Mouse (Mus musculus): ENCODE results near the gene Aggf1. TPM values are rescaled to one million over a fixed set of nuclear protein-coding genes. Genes with fewer than 3 reads are reported as not detected.

Aggf1 gene
- polyA plus RNA-seq, 1 experiment from 2014 or later: 41.8 TPM

- peak overlapping the region; percentile 40; the same call in 1 of the 2 replicates for H3K9ac ChIP-seq
- H3K4me2 ChIP-seq: peak overlapping the region; percentile 93
- peak overlapping the region; percentile 100 for H3K4me3 ChIP-seq
- H3K9me3 ChIP-seq: no peaks in the 10 kb centered on the region
- no peaks in the 10 kb centered on the region for H3K27me3 ChIP-seq (replicated peaks)
- peaks cover 3% of the 10 kb centered on the region for H3K36me3 ChIP-seq (replicated peaks)
- peak; percentile 57 for ATAC-seq (replicated peaks)
- peaks cover 15% of the 10 kb centered on the region for H3K4me1 ChIP-seq
- 30% methylated on average over 6 of the region's 6 CpGs for WGBS
- H3K27ac ChIP-seq: peak overlapping the region; percentile 71
Measured at GRCm38 (mm10) chr13:95375554-95375914, 382 bp upstream of the Aggf1 start.

DNA sequence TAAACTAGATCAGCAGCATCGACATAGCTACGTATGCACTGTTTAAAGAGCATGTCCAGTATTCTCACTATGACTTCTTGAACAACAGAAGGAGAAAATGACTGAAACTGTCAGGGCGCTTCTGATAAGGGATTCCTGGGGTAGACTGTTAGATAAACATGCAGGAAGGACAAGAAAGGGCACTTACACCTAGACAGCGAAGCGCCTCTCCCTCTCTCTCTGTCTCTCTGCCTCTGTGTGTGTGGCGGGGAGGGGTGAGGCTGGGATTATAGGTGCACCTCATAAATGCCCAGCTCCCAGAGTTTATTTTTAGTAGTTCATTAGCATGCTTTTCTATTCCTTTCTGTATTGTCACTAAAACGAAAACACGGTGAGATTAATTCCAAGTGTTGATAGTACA, 8.8 kb downstream of the Aggf1 start:
- H3K27ac ChIP-seq: no peak overlapping the region

DNA sequence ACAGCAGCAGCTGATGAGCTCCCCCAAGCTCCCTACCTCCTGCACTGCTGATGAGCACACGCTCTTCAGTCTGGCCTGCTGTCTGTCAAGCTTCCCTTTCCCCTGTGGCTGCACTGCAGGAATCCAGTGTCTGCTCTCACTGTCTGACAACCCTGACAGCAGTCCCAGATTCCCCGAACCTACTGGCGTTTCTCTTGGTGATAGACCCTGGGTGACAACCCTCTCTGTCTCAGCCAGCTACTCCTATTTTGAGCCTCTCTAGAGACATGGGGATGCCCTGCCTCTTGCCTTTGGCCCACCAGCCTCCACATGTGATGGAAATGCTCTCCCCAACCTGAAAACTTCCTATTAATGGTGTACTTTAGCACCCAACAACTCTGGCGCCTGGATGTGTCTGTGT, 11.7 kb downstream of the Aggf1 start:
- H3K36me3 ChIP-seq (replicated peaks): peaks cover 52% of the 10 kb centered on the region
- no peak for ATAC-seq (replicated peaks)
- H3K9ac ChIP-seq: no peak overlapping the region
- 82% methylated on average over 4 of the region's 4 CpGs for WGBS
- no peak overlapping the region for H3K4me2 ChIP-seq
- H3K27ac ChIP-seq: no peak overlapping the region
- H3K4me3 ChIP-seq: no peak overlapping the region
- no peaks in the 10 kb centered on the region for H3K9me3 ChIP-seq
- no peaks in the 10 kb centered on the region for H3K27me3 ChIP-seq (replicated peaks)
- no peaks in the 10 kb centered on the region for H3K4me1 ChIP-seq

More for the DNA sequence above, 8.8 kb downstream of the Aggf1 start:
- Histone ChIP-seq H3K9me3 (no peaks in the 10 kb centered on the region), H3K4me3 (no peak overlapping the region), H3K4me2 (no peak overlapping the region), H3K9ac (no peak overlapping the region), H3K4me1 (no peaks in the 10 kb centered on the region), H3K27me3 (replicated peaks) (no peaks in the 10 kb centered on the region), H3K36me3 (replicated peaks) (peaks cover 54% of the 10 kb centered on the region)
- WGBS: 93% methylated on average over 8 of the region's 8 CpGs
- ATAC-seq (replicated peaks): no peak

GRCm38 (mm10) chr13:95358223-95358622, 16.9 kb downstream of the Aggf1 start:
- H3K9me3 ChIP-seq: no peaks in the 10 kb centered on the region
- 88% methylated on average over 2 of the region's 2 CpGs for WGBS
- H3K36me3 ChIP-seq (replicated peaks): peaks cover 68% of the 10 kb centered on the region
- ATAC-seq (replicated peaks): no peak
- H3K9ac ChIP-seq: no peak overlapping the region
- H3K27me3 ChIP-seq (replicated peaks): no peaks in the 10 kb centered on the region
- H3K4me1 ChIP-seq: no peaks in the 10 kb centered on the region
- no peak overlapping the region for H3K27ac ChIP-seq
- no peak overlapping the region for H3K4me3 ChIP-seq
- H3K4me2 ChIP-seq: no peak overlapping the region

GRCm38 (mm10) chr13:95348476-95348875, 26.7 kb downstream of the Aggf1 start:
- Histone ChIP-seq H3K27ac (no peak overlapping the region), H3K4me2 (no peak overlapping the region), H3K4me1 (no peaks in the 10 kb centered on the region), H3K9me3 (no peaks in the 10 kb centered on the region), H3K9ac (no peak overlapping the region), H3K36me3 (replicated peaks) (peaks cover 14% of the 10 kb centered on the region; the same call in 1 of the 2 replicates), H3K27me3 (replicated peaks) (no peaks in the 10 kb centered on the region), H3K4me3 (no peak overlapping the region)
- ATAC-seq (replicated peaks): no peak
- 81% methylated on average over 3 of the region's 3 CpGs for WGBS

DNA sequence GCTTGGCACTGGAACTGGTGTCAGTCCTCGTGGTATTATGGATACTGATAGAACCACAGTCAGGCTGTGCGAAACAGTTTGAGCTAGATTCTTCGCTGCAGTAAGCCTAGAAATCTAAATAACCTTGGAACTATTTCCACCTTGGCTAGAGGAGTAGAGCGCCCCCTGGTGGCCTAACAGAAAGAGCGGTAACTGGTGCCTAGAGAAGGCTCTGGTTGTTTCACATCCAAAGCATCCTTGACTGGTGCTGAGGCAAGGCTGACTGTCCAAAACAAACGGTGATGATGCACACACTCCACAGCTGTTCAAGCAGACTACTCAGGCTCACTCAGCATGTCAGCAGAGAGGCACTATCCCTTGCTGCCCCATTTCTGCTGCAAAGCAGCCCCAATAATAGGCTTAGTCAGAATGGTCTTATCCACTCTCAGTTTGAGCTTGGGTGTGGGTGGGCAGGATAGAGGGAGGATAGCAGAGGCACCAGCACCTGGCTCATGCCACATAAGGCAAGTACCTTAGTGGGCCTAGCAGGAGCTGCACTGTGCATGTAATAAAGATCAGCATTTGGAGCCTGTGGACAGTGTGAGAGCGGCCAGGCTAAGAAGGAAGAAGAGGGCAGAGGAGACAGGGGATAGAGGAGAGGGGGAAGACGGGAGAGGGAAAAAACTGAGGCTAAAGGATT, 28.0 kb downstream of the Aggf1 start:
- Histone ChIP-seq H3K36me3 (replicated peaks) (peaks cover 14% of the 10 kb centered on the region; the same call in 1 of the 2 replicates), H3K4me1 (no peaks in the 10 kb centered on the region), H3K4me2 (no peak overlapping the region), H3K27me3 (replicated peaks) (no peaks in the 10 kb centered on the region), H3K27ac (no peak overlapping the region), H3K9me3 (no peaks in the 10 kb centered on the region), H3K4me3 (no peak overlapping the region), H3K9ac (no peak overlapping the region)
- 29% methylated on average over 8 of the region's 8 CpGs for WGBS
- peak; percentile 73 for ATAC-seq (replicated peaks)

- Histone ChIP-seq H3K9ac (no peak overlapping the region), H3K27me3 (replicated peaks) (no peaks in the 10 kb centered on the region), H3K4me3 (no peak overlapping the region), H3K9me3 (no peaks in the 10 kb centered on the region), H3K27ac (no peak overlapping the region), H3K4me2 (no peak overlapping the region), H3K36me3 (replicated peaks) (0 out of 2 replicates have a peak, but pooled peaks cover 3% of the 10 kb centered on the region), H3K4me1 (no peaks in the 10 kb centered on the region)
- ATAC-seq (replicated peaks): no peak
- WGBS: 77% methylated on average over 6 of the region's 6 CpGs
Measured at GRCm38 (mm10) chr13:95345869-95346268, 29.3 kb downstream of the Aggf1 start.

GRCm38 (mm10) chr13:95343470-95343869, 31.7 kb downstream of the Aggf1 start:
- Histone ChIP-seq H3K36me3 (replicated peaks) (0 out of 2 replicates have a peak, but pooled peaks cover 3% of the 10 kb centered on the region), H3K27ac (no peak overlapping the region), H3K4me1 (no peaks in the 10 kb centered on the region), H3K9ac (no peak overlapping the region), H3K27me3 (replicated peaks) (no peaks in the 10 kb centered on the region), H3K4me3 (no peak overlapping the region), H3K9me3 (no peaks in the 10 kb centered on the region), H3K4me2 (no peak overlapping the region)
- 91% methylated on average over 8 of the region's 8 CpGs for WGBS
- ATAC-seq (replicated peaks): no peak

GRCm38 (mm10) chr13:95336122-95336677, 39.0 kb downstream of the Aggf1 start:
- no peaks in the 10 kb centered on the region for H3K27me3 ChIP-seq (replicated peaks)
- 63% methylated on average over 40 of the region's 40 CpGs for WGBS
- H3K27ac ChIP-seq: no peak overlapping the region
- peaks cover 20% of the 10 kb centered on the region for H3K36me3 ChIP-seq (replicated peaks)
- H3K4me1 ChIP-seq: no peaks in the 10 kb centered on the region
- ATAC-seq (replicated peaks): peak; percentile 48
- H3K4me3 ChIP-seq: 0 out of 2 replicates have a peak overlapping the region, but pooled peaks have one; percentile 5
- H3K9ac ChIP-seq: no peak overlapping the region
- no peaks in the 10 kb centered on the region for H3K9me3 ChIP-seq
- peak overlapping the region; percentile 21 for H3K4me2 ChIP-seq

GRCm38 (mm10) chr13:95332086-95332899, 42.9 kb downstream of the Aggf1 start:
- peaks cover 18% of the 10 kb centered on the region for H3K4me1 ChIP-seq
- no peaks in the 10 kb centered on the region for H3K27me3 ChIP-seq (replicated peaks)
- H3K9me3 ChIP-seq: no peaks in the 10 kb centered on the region
- 79% methylated on average over 11 of the region's 11 CpGs for WGBS
- peaks cover 12% of the 10 kb centered on the region for H3K36me3 ChIP-seq (replicated peaks)
- no peak overlapping the region for H3K27ac ChIP-seq
- no peak overlapping the region for H3K4me2 ChIP-seq
- H3K4me3 ChIP-seq: no peak overlapping the region
- H3K9ac ChIP-seq: no peak overlapping the region
- no peak for ATAC-seq (replicated peaks)

GRCm38 (mm10) chr13:95330507-95330906, 44.6 kb downstream of the Aggf1 start:
- H3K4me1 ChIP-seq: peaks cover 33% of the 10 kb centered on the region
- no peak for ATAC-seq (replicated peaks)
- WGBS: 57% methylated on average over 11 of the region's 11 CpGs

DNA sequence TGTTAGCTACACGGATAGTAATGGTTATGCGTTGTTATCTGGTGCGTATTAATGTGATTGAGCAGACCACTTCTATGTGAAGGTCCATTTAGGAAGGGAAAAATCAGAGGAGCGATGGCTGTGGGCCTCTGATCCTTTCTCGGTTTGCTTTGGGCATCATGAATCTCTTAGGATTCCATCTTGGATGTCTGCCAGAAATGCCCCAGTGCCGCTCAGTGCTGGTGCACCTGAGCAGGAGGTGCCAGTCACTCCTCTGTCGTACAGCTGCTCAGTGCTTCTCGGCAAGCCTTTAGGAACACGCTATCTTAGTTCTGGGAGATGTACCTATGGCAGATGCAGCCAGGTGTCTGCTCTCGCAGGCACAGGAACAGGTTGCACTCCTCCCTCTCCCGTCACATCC, 46.4 kb downstream of the Aggf1 start:
- Histone ChIP-seq H3K27me3 (replicated peaks) (no peaks in the 10 kb centered on the region), H3K4me3 (no peak overlapping the region), H3K9me3 (no peaks in the 10 kb centered on the region), H3K27ac (no peak overlapping the region), H3K9ac (no peak overlapping the region), H3K4me1 (peaks cover 33% of the 10 kb centered on the region), H3K4me2 (no peak overlapping the region), H3K36me3 (replicated peaks) (no peaks in the 10 kb centered on the region)
- 75% methylated on average over 11 of the region's 11 CpGs for WGBS
- ATAC-seq (replicated peaks): no peak

More at GRCm38 (mm10) chr13:95330507-95330906, 44.6 kb downstream of the Aggf1 start:
- no peaks in the 10 kb centered on the region for H3K27me3 ChIP-seq (replicated peaks)
- no peak overlapping the region for H3K27ac ChIP-seq
- no peak overlapping the region for H3K9ac ChIP-seq
- 0 out of 2 replicates have a peak, but pooled peaks cover 4% of the 10 kb centered on the region for H3K36me3 ChIP-seq (replicated peaks)
- no peaks in the 10 kb centered on the region for H3K9me3 ChIP-seq
- no peak overlapping the region for H3K4me2 ChIP-seq
- no peak overlapping the region for H3K4me3 ChIP-seq

All from midbrain, embryonic 15.5 days (tissue).